Mouse (Mus musculus): ENCODE measurements around the gene 1700029I15Rik. TPM values are rescaled to one million over a fixed set of nuclear protein-coding genes. Genes with fewer than 3 reads are reported as not detected.
"Not testable (repeated sequence)": the region's sequence is repeated elsewhere in the genome, so short reads cannot be mapped to it uniquely, and the experiment has no call there.

The 1700029I15Rik gene
- total and polyA plus RNA-seq, 3 experiments, result 4.9 to 15.0 (median 14.6) TPM

DNA sequence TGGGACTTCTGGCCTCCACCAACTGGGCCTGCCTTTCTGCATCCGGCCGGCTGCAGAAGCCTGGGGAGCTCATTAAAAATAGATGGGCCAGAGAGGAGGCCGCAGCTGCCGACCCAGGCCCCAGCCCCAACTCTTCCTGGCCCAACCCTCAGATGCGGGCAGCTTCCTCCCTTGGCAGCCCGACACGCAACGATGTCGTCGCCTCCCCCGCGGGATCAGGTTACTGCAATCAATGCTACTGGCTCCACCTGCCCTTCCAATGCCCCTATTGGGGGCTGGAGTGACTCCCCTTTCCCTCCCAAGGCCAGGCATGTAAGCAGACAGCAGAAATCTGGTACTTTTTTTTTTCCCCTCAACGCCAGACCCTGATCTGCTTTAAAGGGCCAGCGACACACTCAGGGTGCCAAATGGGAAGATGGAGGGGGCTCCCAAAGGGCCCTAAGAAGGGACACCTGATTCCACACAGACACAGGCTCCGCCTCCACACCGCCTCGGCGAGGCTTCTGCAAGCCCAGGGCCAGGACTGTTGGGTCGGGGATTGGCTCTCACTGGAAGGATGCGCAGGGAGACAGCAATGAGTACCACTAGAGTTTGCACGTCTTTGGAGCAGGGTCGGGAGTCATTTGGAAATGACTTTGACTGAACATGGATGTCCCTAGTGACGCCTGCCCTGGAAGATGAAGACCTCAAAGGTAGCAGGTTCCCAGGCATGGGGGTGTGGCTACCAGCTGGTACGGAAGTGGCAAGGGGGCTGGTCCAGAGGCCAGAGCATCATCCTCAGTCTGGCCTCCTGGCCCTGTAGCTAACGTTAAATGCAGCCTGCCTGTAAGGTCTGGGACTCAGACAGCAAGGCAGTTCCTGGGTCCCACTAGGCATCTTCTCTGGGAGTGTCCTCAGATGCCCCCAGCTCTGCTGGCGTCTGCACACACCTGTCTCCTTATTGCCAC, 10.3 kb downstream of the 1700029I15Rik start:
- no peak for DNase-seq

DNA sequence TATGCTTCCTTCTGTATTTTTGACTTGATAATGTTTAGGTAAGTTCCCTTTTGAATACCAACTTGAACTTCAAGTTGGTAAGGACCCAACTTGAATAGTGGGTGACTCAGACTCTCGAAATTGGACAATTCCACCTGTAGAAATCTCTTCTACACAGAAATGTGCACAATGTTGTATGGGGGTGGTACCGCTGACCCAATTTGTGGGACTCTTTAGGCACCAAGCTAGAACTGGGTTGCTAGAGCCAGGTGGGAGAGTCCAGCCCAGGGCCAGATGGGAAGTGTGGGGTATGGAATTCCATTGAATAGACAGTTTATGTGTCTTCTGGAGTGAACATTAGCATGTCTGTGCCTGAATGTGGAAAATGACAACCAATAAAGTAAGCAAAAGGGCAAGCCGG, 13.2 kb downstream of the 1700029I15Rik start:
- DNase-seq, result no peak

DNA sequence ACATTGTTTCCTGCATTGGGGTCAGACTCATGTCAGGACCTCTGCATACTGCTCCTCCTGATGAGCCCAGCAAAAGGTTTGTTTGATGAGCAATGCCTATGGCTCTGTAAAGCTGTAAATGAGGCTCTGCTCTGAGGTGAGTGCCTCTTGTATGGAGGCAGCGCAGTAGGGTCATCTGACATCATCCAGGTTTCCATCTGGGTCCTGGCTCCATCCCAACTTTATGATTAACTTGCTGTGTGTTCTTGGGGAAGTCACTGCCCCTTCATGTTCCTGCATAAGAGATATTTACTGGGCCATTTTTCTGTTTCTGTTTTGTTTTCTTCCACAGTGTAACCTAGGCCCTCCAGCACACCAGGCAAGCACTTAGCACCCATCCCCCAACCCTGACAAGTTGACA, 15.1 kb downstream of the 1700029I15Rik start:
- no peak for DNase-seq

DNA sequence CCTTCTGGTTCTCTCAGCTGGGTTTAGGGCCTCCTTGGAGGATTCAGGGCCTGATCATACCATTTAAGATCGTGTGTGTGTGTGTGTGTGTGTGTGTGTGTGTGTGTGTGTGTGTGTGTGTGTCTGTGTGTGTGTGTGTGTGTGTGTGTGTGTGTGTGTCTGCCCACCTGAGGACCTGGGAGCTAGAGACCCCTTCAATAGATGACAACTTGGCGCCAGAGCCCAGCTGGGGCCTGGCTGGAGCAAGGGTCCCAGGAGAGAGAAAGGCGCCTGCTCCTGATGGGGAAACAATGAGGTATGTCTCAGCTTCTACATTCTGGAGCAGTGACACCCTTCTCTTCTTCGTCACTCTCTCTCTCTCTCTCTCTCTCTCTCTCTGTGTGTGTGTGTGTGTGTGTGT, 17.5 kb downstream of the 1700029I15Rik start:
- DNase-seq, result not testable (repeated sequence)

DNA sequence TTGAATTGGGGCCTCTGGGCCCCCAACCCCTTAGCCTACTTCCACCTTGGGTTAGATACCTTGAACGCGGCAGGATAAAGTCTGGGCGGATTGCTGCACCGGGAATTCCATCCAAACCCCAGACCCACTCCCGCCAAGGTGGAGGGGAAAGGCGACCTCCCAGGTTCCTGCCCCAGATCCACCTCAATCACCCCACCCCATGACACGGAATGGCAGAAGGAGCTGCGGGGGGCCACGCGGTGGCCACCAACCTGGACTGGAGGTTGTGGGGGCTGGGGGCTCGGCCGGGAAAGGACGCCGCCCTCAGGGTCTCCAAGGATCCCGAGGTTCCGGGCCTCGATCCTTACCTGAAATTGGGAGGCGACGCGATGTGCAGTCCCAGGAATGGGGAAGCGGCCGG, 18.3 kb downstream of the 1700029I15Rik start:
- DNase-seq, result no peak

DNA sequence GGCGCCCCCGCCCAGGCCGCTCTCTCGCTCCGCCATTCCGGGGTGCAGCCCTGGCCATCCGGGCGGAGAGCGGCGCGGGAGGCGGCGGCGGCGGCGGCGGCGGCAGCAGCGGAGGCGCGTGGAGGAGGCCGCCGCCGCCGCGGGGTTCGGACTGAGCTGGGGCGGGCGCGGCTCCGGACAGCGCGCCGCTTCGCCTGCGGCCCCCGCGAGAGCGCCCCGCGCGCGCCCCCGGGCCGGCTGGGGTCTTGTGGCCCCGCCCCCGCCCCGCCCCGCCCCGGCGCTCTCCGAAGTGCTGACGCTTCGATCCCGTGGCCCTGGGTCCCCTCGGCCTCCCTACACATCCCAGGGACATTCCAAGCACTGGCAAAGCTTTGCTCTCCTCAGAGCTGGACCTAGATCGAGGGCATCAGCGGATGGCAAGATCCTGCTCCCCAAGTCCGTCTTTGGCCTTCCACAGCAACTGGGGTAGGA, 18.8 kb downstream of the 1700029I15Rik start, which contains the start of gene Mapk8ip1:
Gene Mapk8ip1 (minus strand): TSS at position 173 of the 471 bp plus-strand sequence.
- peak; percentile 31 for DNase-seq

DNA sequence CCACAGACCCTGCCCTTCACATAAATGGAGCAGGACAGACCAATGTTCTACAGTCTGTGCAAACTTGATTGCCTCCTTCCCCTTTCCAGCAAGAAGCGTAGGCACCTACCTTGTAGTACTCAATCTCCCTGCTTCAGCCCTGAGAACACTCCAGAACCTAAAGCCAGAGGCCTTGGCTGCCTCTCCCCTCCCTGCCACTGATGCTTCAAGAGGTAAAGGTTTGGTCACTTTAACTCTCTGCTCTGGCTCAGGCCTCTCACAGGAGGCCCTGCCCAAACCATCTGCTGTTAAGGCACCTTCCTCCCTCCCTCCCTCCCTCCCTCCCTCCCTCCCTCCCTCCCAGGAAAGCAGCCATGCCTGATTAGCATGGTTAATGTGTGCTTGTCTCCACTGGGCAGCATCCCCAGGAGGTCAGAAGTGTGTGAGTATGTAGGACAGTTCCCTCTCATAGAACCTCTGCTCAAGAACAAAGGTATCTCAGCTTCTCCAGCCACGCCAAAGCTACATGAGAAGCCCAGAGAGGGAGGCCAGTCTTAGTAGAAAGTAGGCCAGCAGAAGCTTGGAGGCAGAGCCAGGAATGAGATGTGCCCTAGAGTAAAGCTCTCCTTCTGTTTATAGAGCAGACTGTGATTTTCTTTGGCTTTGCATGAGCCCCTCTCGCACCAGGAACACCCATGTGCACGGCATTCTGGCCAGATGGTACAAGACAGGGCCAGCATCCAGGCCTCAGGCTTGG, 20.4 kb downstream of the 1700029I15Rik start:
- DNase-seq, result no peak

DNA sequence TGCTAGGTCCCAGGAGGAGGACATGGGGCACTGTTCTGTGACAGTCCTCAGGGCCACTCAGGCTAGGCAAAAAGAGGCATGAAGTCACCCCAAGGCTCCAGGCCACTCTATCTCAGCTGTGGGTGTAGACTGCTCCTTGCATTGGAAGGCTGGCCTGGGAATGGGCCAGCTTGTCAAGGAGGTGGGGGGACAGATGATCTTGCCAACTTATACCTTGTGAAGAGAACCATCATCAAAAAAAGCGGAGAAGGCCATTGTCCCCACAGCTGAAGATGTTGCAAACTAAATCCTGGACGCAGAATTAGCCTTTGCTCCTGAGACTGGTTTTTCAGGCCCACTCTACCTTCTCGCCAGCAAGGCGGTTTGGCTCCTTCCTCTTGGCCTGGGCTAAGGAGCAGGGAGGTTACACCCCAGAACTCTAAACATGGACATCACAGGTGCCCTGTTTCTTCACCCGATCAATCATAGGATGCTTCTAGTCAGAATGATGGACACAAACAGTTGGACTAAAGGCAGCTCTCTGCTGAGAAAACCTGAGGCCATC, 21.5 kb downstream of the 1700029I15Rik start:
- DNase-seq, result no peak

DNA sequence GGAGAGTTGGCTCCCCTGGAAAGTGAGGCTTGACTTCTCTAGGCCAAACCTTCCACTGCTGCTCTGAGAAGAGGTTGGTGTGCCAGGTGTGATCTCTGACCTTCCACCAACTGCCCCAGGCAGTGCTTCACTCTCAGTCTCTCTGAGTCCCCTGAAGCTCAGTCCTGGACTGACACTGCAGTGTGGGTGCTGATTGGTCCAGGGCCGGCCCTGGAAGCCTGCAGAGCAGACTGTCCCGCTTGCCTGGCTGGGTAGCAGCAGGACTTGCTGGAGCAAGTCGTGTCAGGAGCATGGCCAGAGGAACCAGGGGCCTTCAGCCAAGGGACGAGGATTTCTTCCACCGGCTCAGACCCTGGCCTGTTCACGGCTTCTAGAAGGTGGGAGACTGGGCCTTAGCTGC, 22.4 kb downstream of the 1700029I15Rik start:
- DNase-seq, result no peak

DNA sequence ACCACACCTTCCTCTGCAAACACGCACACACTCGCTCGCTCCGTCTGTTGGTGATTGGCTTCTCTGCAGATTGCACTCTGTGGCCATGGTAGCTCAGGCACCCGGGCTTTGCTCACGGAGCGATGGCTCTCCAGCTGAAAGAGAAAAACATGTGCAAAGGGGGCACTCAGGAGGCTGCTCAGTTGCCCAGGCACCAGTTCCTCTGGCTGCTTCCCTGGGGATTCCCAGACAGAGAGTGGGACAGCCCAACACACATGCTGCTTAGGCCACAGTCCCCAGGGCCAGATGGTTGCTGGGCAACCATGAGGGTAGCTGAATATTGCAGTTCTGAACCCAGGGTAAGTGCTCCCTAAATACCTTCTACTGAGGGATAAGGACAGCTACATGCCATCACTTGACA, 23.3 kb downstream of the 1700029I15Rik start:
- DNase-seq, result no peak

DNA sequence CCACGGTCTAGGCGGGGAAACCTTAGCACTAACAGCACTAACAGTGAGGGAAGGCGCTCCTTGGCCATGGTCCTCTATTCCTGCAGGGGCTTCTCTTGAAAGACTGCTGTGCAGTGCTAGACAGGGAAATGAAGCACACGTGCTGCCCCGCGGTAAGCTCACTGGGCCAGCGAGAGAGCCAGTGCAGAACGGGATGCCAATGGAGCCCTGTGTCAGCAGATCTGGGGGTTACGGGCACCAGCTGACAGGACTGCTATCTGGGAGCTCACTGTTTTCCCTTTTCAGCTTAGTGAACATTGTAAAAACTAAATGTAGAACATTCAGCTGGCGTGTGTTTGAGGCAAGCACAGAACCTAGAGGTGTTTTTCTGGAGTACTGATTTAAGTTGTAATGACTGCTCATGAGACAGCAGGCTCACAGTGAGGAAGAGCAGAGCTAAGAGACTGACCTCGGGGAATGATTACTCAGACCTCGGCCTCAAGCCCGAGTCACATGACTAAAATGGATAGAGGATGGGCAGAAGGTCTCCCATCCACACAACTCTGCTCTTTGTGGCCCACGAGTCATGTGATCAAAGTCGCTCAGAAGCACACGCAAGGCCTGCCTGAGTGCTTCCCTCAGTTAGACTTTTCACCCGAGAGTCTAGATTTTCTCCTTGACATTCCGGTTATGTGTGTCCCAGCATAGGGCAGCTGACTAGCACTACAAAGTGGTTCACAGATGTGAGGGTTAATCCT, 26.1 kb downstream of the 1700029I15Rik start:
- peak; percentile 72 for DNase-seq

DNA sequence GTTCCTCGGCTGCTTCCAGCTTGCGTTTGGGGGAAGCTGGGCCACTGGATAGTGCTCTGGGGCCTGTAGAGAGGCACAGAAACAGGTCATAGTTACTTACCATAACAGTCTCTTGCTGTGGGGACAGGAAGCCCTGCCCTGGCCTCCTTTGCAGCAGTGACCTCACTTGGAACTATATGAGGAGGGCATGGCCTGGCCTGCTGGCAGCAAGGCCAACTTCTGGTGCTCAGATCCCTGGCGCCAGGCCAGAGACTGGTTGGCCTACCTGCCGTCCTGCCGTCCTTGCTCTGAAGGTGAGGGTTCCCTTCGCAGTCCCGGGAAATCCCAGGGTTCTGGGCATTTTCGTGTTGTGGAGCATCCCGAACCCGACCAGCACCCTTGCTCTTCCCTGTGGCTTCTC, 29.4 kb downstream of the 1700029I15Rik start:
- peak; percentile 32 for DNase-seq

DNA sequence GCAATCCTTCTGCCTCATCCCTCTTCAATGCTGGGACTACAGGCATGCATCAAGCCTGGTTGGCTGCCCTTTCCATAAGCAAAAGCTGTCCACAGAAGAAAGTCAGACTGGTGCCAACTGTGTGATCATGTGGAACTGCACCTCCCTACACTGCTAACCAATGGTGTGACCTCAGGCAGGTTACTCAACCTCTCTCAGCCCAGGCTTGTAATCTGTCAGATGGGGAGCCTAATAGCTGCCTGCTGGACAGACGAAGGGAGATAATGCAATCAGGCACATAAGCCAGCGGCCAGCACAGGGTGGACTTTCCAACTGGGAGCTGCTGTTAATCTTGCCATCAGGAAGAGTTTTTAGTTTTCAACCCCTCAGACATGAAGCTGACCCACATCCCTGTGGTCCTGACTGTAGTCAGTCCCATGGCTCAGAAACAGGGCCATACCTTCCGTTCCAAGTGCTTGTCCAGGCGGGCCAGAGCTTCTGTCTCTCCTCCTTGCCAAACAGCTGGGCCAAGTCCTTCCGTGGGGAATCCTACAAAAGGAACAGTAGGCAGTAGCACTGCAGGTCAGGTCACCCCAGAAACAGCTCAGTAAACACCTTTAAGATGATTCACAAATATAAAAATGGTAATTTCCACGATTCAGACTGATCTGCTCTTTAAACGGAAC, 39.5 kb downstream of the 1700029I15Rik start:
- peak; percentile 72 for DNase-seq

DNA sequence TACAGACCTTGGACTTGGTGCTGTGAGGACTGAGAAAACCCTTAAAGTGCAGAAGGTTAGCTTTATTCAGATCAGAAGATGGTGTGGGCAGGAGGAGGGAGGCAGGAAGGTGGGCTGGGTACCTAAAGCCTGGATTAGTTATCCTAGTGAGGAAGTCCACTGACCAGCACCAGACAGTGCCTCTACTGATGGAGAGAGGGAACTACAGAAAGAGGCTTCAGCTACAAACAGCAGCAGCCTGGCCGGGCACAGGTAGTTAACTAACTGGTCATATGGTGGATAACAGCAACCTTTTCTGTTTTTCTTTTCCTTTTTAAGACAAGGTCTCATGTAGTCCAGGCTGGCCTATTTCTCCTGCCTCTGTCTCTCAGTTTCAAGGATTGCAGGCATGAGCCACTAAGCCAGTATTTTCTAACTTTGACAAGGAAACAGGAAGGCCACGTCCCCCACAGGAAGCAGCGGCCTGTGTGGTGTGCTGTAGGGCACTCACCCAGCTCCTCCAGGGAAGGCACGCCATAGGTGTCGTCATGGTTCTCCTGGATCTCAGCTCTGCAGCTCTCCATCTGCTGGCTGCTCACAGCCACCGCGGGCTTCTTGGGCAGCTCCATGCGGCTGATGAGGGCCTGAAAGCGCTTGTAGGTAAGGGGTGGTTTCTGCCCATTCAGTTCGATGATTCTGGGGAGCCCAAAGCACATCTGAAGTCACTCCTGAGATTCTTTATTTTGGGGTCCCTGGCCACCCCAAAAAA, 40.2 kb downstream of the 1700029I15Rik start:
- DNase-seq, result peak; percentile 23

DNA sequence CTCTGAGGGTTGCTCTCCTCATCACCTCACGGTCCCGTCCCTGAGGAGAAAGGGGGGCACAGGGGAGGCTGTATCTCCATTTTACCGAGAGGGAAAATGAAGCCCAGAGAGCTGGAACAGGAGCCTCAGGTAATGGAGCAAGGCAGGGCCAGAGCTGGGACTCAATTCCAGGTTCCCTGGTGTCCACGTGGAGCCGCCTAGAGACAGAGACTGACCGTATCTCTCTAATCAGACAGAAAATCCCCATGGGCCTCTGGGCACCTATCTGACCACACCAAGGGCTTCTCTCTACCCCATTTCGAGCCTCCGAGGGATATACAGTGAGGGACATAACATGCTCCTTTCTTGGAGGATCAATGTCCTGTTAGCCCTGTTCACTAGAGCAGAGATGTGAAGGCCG, 40.8 kb downstream of the 1700029I15Rik start:
- DNase-seq, result peak; percentile 10

DNA sequence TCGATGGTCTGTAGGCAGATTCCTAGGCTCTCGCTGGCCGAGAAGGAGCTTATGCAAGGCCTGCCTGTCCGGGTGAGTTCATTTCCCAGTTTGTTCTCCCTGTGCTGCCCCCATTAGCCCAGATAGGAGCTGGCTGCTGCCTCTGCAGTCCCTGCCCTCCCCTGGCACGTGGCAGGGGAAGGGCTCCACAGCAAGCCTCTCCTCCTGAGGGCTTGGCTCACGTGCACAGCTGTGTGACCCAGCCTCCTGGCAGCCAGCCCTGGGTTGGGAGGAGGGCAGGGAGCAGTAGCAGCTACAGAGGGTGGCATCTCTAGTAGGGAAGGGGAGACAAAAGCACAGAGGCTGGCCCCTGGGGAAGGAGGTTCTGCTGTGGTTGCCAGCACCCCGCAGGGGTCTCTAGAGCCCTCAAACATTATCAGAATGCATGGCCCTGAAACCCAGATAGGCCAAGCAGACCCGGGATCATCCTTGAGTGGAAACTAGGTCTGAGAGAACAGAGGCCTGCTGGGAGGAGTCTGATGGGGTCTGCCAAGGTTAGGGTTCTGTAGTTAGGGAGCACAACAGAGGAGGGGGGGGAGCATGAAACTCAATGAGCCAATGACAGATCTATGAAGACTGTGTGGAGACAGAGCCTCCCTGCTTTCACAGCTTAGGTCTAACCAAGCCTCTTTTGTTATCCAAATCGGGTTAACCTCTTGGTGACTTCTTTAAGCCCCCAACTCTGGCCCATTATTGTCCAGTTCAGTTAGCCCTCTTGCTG, 41.5 kb downstream of the 1700029I15Rik start:
- DNase-seq, result peak; percentile 99

DNA sequence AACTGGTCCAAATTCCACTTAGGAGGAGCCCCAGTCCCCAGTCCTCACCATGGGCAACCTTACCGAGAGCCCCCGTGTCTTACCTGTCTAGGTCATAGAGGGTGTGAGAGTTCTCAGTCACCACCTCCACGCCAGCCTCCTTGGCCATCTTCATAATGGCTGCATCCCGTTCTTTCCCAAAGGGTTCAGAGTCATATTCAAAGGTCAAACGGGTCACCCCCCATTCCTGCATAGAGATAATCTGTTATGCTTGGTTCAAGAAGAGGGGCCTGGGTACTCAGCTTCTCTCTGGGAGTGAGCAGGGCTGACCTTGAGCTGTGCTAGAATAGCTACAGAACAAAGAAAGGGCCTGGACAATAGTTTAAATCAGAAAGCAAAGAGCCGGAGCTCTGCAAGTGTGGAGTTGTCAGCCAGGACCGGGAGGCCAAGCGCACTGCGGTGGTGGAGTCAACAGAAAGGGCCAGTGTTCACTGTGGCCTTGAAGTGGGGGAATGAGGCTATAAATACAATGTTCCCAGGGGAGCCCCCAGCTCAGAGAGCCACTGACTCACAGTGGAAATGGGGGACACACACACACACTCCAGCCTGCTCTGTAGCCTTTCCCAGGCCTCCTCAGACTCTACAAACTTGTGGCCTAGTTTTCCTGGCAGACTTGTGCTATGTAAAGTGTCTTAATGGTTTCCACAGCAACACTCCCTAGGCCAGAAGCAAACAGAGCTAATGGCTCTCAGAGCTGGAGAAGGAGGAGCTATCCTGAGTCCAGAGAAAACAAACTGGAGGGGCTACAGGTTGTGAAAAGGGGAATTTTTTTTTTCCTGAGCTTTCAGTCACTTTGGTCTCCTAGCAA, 42.3 kb downstream of the 1700029I15Rik start:
- peak; percentile 82 for DNase-seq

DNA sequence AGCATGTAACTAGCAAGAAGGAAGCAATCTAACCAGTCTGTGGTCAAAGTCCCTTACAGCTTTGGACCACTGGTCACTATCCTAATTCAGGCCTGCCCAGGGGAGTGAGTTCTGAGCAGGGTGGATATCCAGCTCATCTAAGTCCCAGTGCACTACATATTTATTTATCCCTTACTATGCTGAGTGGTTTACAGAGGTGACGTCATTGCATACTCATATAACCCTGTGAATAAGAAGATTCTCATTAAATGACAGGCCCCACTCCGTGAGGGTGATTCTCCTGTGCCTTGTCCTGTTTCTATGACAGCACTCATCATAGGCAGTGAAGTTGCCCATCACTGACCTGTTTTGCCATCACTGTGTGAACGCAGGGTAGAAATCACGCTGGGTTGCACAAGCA, 43.0 kb downstream of the 1700029I15Rik start:
- peak; percentile 10 for DNase-seq

DNA sequence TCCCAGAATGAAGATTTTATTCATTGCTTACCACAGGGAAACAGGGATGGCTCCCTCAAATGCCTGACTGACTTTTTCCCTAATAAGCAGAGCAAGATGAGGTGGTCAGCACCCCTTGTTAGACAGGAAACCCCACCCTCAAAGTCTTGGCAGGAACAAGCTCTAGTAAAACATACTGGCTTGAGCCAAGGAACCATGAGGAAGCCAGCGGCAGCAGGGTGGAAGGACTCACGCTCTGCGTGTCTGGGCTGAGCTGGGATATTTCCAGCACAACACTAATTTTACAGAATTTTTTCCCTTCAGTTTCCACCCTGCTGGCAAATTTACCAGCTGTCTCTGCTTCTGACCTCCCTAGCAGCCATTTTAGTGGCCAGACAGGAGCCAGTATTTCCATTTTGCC, 44.1 kb downstream of the 1700029I15Rik start:
- no peak for DNase-seq
